Mouse (Mus musculus): ENCODE data around the gene Myocos.
"Not testable (repeated sequence)": the region's sequence is repeated elsewhere in the genome, so short reads cannot be mapped to it uniquely, and the experiment has no call there.

The Myocos gene

GRCm38 (mm10) chr1:162658119-162658518 is at the start of gene Myocos:
Gene Myocos, minus strand, starts transcription at chr1:162658219.
- DNase-seq: no peak

- no peak for DNase-seq
Observed at GRCm38 (mm10) chr1:162700389-162701066, 42.5 kb upstream of the Myocos start.

- DNase-seq: no peak
Observed at GRCm38 (mm10) chr1:162697866-162698265, 39.8 kb upstream of the Myocos start.

GRCm38 (mm10) chr1:162693721-162694120 is 35.7 kb upstream of the Myocos start:
- no peak for DNase-seq

- DNase-seq: peak; percentile 13
Observed at GRCm38 (mm10) chr1:162665486-162666174, 7.6 kb upstream of the Myocos start.

GRCm38 (mm10) chr1:162664826-162665475 is 6.9 kb upstream of the Myocos start:
- peak; percentile 89 for DNase-seq

- DNase-seq: peak; percentile 24
Observed at GRCm38 (mm10) chr1:162660276-162660860, 2.3 kb upstream of the Myocos start.

GRCm38 (mm10) chr1:162648416-162648815 is 9.6 kb downstream of the Myocos start:
- no peak for DNase-seq

- DNase-seq: peak; percentile 14
Observed at GRCm38 (mm10) chr1:162646083-162646686, 11.8 kb downstream of the Myocos start.

GRCm38 (mm10) chr1:162643752-162644151 is 14.3 kb downstream of the Myocos start:
- peak; percentile 70 for DNase-seq

GRCm38 (mm10) chr1:162642591-162642990 is 15.4 kb downstream of the Myocos start:
- DNase-seq: no peak

- peak; percentile 13 for DNase-seq
Observed at GRCm38 (mm10) chr1:162639861-162640260, 18.2 kb downstream of the Myocos start.

GRCm38 (mm10) chr1:162639051-162639750 is 18.8 kb downstream of the Myocos start, which contains the start of gene Myoc:
Gene Myoc, plus strand, starts transcription at chr1:162639155.
- no peak for DNase-seq

GRCm38 (mm10) chr1:162638535-162638934 is 19.5 kb downstream of the Myocos start:
- no peak for DNase-seq

- DNase-seq: no peak
Observed at GRCm38 (mm10) chr1:162636516-162636915, 21.5 kb downstream of the Myocos start.

- not testable (repeated sequence) for DNase-seq
Observed at GRCm38 (mm10) chr1:162635291-162635931, 22.6 kb downstream of the Myocos start.

- not testable (repeated sequence) for DNase-seq
Observed at GRCm38 (mm10) chr1:162628326-162628725, 29.7 kb downstream of the Myocos start.

GRCm38 (mm10) chr1:162627821-162628220 is 30.2 kb downstream of the Myocos start:
- not testable (repeated sequence) for DNase-seq

GRCm38 (mm10) chr1:162625229-162625628 is 32.8 kb downstream of the Myocos start:
- peak; percentile 33 for DNase-seq

GRCm38 (mm10) chr1:162623895-162624294 is 34.1 kb downstream of the Myocos start:
- DNase-seq: no peak

- DNase-seq: no peak
Observed at GRCm38 (mm10) chr1:162620487-162620886, 37.5 kb downstream of the Myocos start.

GRCm38 (mm10) chr1:162615511-162615910 is 42.5 kb downstream of the Myocos start:
- no peak for DNase-seq
